Mouse (Mus musculus) embryonic facial prominence, embryonic 12.5 days (tissue): ENCODE data around the gene Rbm34. TPM values are rescaled to one million over a fixed set of nuclear protein-coding genes. Genes with fewer than 3 reads are reported as not detected.

ENCODE experiments used
- ATAC-seq: fragments of 200-750 bp; cut with Nextera tagmentation; 2 replicates; pipeline ENCODE4 v1.8.0; 2017; ENCODE audit not compliant: insufficient number of reproducible peaks, insufficient read depth, low FRiP score, low TSS enrichment
- H3K27ac ChIP-seq: fragments of 300-500 bp; sonication (generic); 2 replicates; pipeline ENCODE4 v1.5.1; 2016; ENCODE audit warnings: mild to moderate bottlenecking
- H3K27me3 ChIP-seq: fragments of 300-500 bp; sonication (generic); 2 replicates; pipeline ENCODE4 v1.6.1; 2016; ENCODE audit warnings: mild to moderate bottlenecking, moderate library complexity
- H3K36me3 ChIP-seq: fragments of 300-500 bp; sonication (generic); 2 replicates; pipeline ENCODE4 v1.6.1; 2016; ENCODE audit warnings: mild to moderate bottlenecking
- H3K4me1 ChIP-seq: fragments of 300-500 bp; sonication (generic); 2 replicates; pipeline ENCODE4 v1.6.1; 2016
- H3K4me2 ChIP-seq: fragments of 300-500 bp; sonication (generic); replicated peaks from 2 replicates; pipeline ENCODE4 v1.6.1; 2016; ENCODE audit warnings: mild to moderate bottlenecking, moderate library complexity
- H3K4me3 ChIP-seq: fragments of 300-500 bp; sonication (generic); 2 replicates; pipeline ENCODE4 v1.5.1; 2016; ENCODE audit warnings: mild to moderate bottlenecking
- H3K9ac ChIP-seq: fragments of 300-500 bp; sonication (generic); 2 replicates; pipeline ENCODE4 v1.6.1; 2016; ENCODE audit warnings: mild to moderate bottlenecking, moderate library complexity
- H3K9me3 ChIP-seq: fragments of 300-500 bp; sonication (generic); 2 replicates; pipeline ENCODE4 v1.6.1; 2016; ENCODE audit warnings: mild to moderate bottlenecking, moderate library complexity
- WGBS: fragments of 180-500 bp; shearing (Covaris S2); methylation state at CpG from one replicate; pipeline ENCODE4 v1.1.7; 2016; 5-methylcytosine and 5-hydroxymethylcytosine counted together
- polyA plus RNA-seq: library from polyadenylated mRNA; unstranded; fragments of >200 nt; fragmentation: Nextera tagmentation; extraction: Ambion mirVana; gene quantifications from 2 replicates; pipeline ENCODE4 v1.2.1, GENCODE M21; 2016

The Rbm34 gene
- polyA plus RNA-seq, 1 experiment from 2014 or later, result 35.4 TPM

- no peak for ATAC-seq
- Histone ChIP-seq H3K36me3 (peaks cover 71% of the 10 kb centered on the region), H3K9ac (no peak overlapping the region), H3K4me1 (no peaks in the 10 kb centered on the region), H3K9me3 (no peaks in the 10 kb centered on the region), H3K27ac (no peak overlapping the region), H3K4me3 (no peak overlapping the region), H3K27me3 (no peaks in the 10 kb centered on the region), H3K4me2 (no peak overlapping the region)
- WGBS, result 87% methylated on average over 11 of the region's 11 CpGs
Observed at GRCm38 (mm10) chr8:126951900-126952636, 18.8 kb downstream of the Rbm34 start.

- H3K27ac ChIP-seq, result no peak overlapping the region
- H3K4me3 ChIP-seq, result no peak overlapping the region
- ATAC-seq, result no peak
- peaks cover 51% of the 10 kb centered on the region for H3K36me3 ChIP-seq
- peaks cover under 1% of the 10 kb centered on the region; the same call in 1 of the 2 replicates for H3K4me1 ChIP-seq
- no peaks in the 10 kb centered on the region for H3K9me3 ChIP-seq
- no peak overlapping the region for H3K9ac ChIP-seq
- H3K4me2 ChIP-seq, result no peak overlapping the region
- WGBS, result 83% methylated on average over 2 of the region's 2 CpGs
- H3K27me3 ChIP-seq, result no peaks in the 10 kb centered on the region
Observed at GRCm38 (mm10) chr8:126949527-126949926, 21.3 kb downstream of the Rbm34 start.

GRCm38 (mm10) chr8:126946444-126946843 lies 24.4 kb downstream of the Rbm34 start:
- H3K27me3 ChIP-seq, result no peaks in the 10 kb centered on the region
- H3K27ac ChIP-seq, result no peak overlapping the region
- no peak for ATAC-seq
- peaks cover 14% of the 10 kb centered on the region for H3K4me1 ChIP-seq
- peak overlapping the region; percentile 97; the same call in 1 of the 2 replicates for H3K4me2 ChIP-seq
- H3K4me3 ChIP-seq, result no peak overlapping the region
- H3K9ac ChIP-seq, result no peak overlapping the region
- H3K9me3 ChIP-seq, result no peaks in the 10 kb centered on the region
- peaks cover 24% of the 10 kb centered on the region for H3K36me3 ChIP-seq
- 83% methylated on average over 7 of the region's 7 CpGs for WGBS

GRCm38 (mm10) chr8:126945730-126946163 lies 25.1 kb downstream of the Rbm34 start, which contains the start of gene Tomm20:
TSS of gene Tomm20 (minus strand) at chr8:126945844.
- H3K4me3 ChIP-seq, result peak within 1 kb of the TSS; percentile 97
- H3K36me3 ChIP-seq, result peaks cover 18% of the 10 kb centered on the region
- H3K4me2 ChIP-seq, result peak within 1 kb of the TSS; percentile 97
- peak; percentile 87 for ATAC-seq
- H3K4me1 ChIP-seq, result peaks cover 14% of the 10 kb centered on the region
- H3K9ac ChIP-seq, result peak within 1 kb of the TSS; percentile 91
- no peaks in the 10 kb centered on the region for H3K27me3 ChIP-seq
- H3K27ac ChIP-seq, result peak within 1 kb of the TSS; percentile 91
- under 1% methylated on average over 48 of the region's 48 CpGs for WGBS
- no peaks in the 10 kb centered on the region for H3K9me3 ChIP-seq

GRCm38 (mm10) chr8:126944781-126945691 lies 25.8 kb downstream of the Rbm34 start:
- H3K27ac ChIP-seq, result peak overlapping the region; percentile 91
- WGBS, result under 1% methylated on average over 46 of the region's 46 CpGs
- peak overlapping the region; percentile 97 for H3K4me3 ChIP-seq
- no peaks in the 10 kb centered on the region for H3K9me3 ChIP-seq
- H3K27me3 ChIP-seq, result no peaks in the 10 kb centered on the region
- peak overlapping the region; percentile 91 for H3K9ac ChIP-seq
- H3K4me1 ChIP-seq, result peaks cover 14% of the 10 kb centered on the region
- peak; percentile 44 for ATAC-seq
- peaks cover 11% of the 10 kb centered on the region for H3K36me3 ChIP-seq
- peak overlapping the region; percentile 97 for H3K4me2 ChIP-seq

GRCm38 (mm10) chr8:126943565-126943964 lies 27.3 kb downstream of the Rbm34 start:
- Histone ChIP-seq H3K27ac (no peak overlapping the region), H3K4me3 (peak overlapping the region; percentile 97; the same call in 1 of the 2 replicates), H3K9ac (no peak overlapping the region), H3K27me3 (no peaks in the 10 kb centered on the region), H3K9me3 (no peaks in the 10 kb centered on the region), H3K4me2 (peak overlapping the region; percentile 97), H3K4me1 (peaks cover 14% of the 10 kb centered on the region), H3K36me3 (peaks cover 11% of the 10 kb centered on the region)
- no peak for ATAC-seq
- 90% methylated on average over 7 of the region's 7 CpGs for WGBS

GRCm38 (mm10) chr8:126937337-126937736 lies 33.5 kb downstream of the Rbm34 start:
- Histone ChIP-seq H3K4me3 (no peak overlapping the region), H3K4me1 (no peaks in the 10 kb centered on the region), H3K27me3 (no peaks in the 10 kb centered on the region), H3K36me3 (peaks cover 62% of the 10 kb centered on the region), H3K9me3 (no peaks in the 10 kb centered on the region), H3K27ac (no peak overlapping the region), H3K9ac (no peak overlapping the region), H3K4me2 (no peak overlapping the region)
- no peak for ATAC-seq
- WGBS, result 84% methylated on average over 3 of the region's 3 CpGs

GRCm38 (mm10) chr8:126935932-126936331 lies 34.9 kb downstream of the Rbm34 start:
- H3K9ac ChIP-seq, result no peak overlapping the region
- no peaks in the 10 kb centered on the region for H3K4me1 ChIP-seq
- peaks cover 73% of the 10 kb centered on the region for H3K36me3 ChIP-seq
- H3K27ac ChIP-seq, result no peak overlapping the region
- ATAC-seq, result no peak
- no peaks in the 10 kb centered on the region for H3K27me3 ChIP-seq
- no peak overlapping the region for H3K4me3 ChIP-seq
- H3K4me2 ChIP-seq, result no peak overlapping the region
- no peaks in the 10 kb centered on the region for H3K9me3 ChIP-seq

- H3K4me3 ChIP-seq, result no peak overlapping the region
- peaks cover 73% of the 10 kb centered on the region for H3K36me3 ChIP-seq
- ATAC-seq, result no peak
Observed at GRCm38 (mm10) chr8:126935387-126935786, 35.5 kb downstream of the Rbm34 start.

GRCm38 (mm10) chr8:126932656-126933055 lies 38.2 kb downstream of the Rbm34 start:
- H3K36me3 ChIP-seq, result peaks cover 68% of the 10 kb centered on the region
- H3K27me3 ChIP-seq, result no peaks in the 10 kb centered on the region
- no peak for ATAC-seq
- no peak overlapping the region for H3K9ac ChIP-seq
- no peak overlapping the region for H3K27ac ChIP-seq
- no peaks in the 10 kb centered on the region for H3K9me3 ChIP-seq
- no peaks in the 10 kb centered on the region for H3K4me1 ChIP-seq
- 81% methylated on average over 1 of the region's 1 CpGs for WGBS
- H3K4me3 ChIP-seq, result no peak overlapping the region
- H3K4me2 ChIP-seq, result no peak overlapping the region

More at GRCm38 (mm10) chr8:126935387-126935786, 35.5 kb downstream of the Rbm34 start:
- Histone ChIP-seq H3K9ac (no peak overlapping the region), H3K27ac (no peak overlapping the region), H3K9me3 (no peaks in the 10 kb centered on the region), H3K4me2 (no peak overlapping the region), H3K27me3 (no peaks in the 10 kb centered on the region), H3K4me1 (no peaks in the 10 kb centered on the region)
- WGBS, result 96% methylated on average over 2 of the region's 2 CpGs

- Histone ChIP-seq H3K9me3 (no peaks in the 10 kb centered on the region), H3K4me2 (no peak overlapping the region), H3K27ac (no peak overlapping the region), H3K4me1 (no peaks in the 10 kb centered on the region), H3K4me3 (no peak overlapping the region), H3K9ac (no peak overlapping the region), H3K36me3 (peaks cover 65% of the 10 kb centered on the region), H3K27me3 (no peaks in the 10 kb centered on the region)
- ATAC-seq, result no peak
- 93% methylated on average over 1 of the region's 1 CpGs for WGBS
Observed at GRCm38 (mm10) chr8:126932249-126932648, 38.6 kb downstream of the Rbm34 start.
